ENCODE assay signal across 8 mouse cellular contexts in the genomic region with DNA sequence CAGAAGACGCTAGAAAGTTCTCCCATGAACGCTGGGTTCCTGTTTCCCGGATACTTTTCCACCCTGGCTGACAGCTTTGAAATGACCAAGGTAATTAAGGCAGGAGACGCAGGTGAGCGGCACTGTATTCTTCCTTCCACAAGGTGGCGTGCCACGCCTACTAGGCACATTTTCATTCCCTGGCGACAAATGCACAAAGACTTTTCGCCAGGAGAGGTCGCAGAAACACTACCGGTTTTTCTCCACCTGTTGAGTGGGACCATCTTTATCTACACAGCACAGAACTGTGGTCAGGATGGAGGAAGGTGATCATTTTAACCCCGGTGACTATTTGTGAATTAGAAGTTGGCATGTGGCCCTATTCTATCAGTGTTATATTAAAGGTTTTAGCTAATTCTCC. TPM values are rescaled to one million over a fixed set of nuclear protein-coding genes. Genes with fewer than 3 reads are reported as not detected.
DNase-seq lines count a peak whose midpoint lies in the region; ATAC-seq and TF ChIP-seq lines count a peak whose summit lies in the region.

No protein-coding gene starts in this region.

- H3K4me3 ChIP-seq in embryonic facial prominence, embryonic 14.5 days (ENCODE audit: low read depth, low read length), result no peak overlapping the region
- H3K4me3 ChIP-seq in heart, embryonic 10.5 days, result no peak overlapping the region
- H3K4me3 ChIP-seq in kidney, postnatal 0 days (replicated peaks; ENCODE audit: low read depth, low read length), result no peak overlapping the region
- no peak overlapping the region for H3K4me3 ChIP-seq in liver, adult 2 months (ENCODE audit: insufficient read depth, low read depth, low read length)
- H3K4me3 ChIP-seq in stomach, embryonic 15.5 days (replicated peaks), result no peak overlapping the region

- TF ChIP-seq CTCF in kidney, postnatal 0 days (IDR thresholded peaks at IDR 0.05; ENCODE audit: low read depth), result peak; percentile 100
- TF ChIP-seq CTCF in liver, adult 2 months (IDR thresholded peaks at IDR 0.05; ENCODE audit: low read depth, low read length), result peak; percentile 98

- no peak for TF ChIP-seq POLR2A in liver, adult 2 months (IDR thresholded peaks at IDR 0.05; ENCODE audit: extremely low read depth, insufficient read depth, low read length)

- 0 out of 2 replicates have a peak, but pooled peaks cover 4% of the 10 kb centered on the region for H3K4me1 ChIP-seq in embryonic facial prominence, embryonic 14.5 days (ENCODE audit: control insufficient read depth, insufficient read depth, low read length)
- peaks cover 14% of the 10 kb centered on the region; the same call in 1 of the 2 replicates for H3K4me1 ChIP-seq in heart, embryonic 10.5 days
- no peaks in the 10 kb centered on the region for H3K4me1 ChIP-seq in kidney, postnatal 0 days (replicated peaks; ENCODE audit: insufficient read depth, low read length)
- H3K4me1 ChIP-seq in liver, adult 2 months (ENCODE audit: control insufficient read depth, insufficient read depth, low read length), result no peaks in the 10 kb centered on the region
- H3K4me1 ChIP-seq in stomach, embryonic 15.5 days, result no peaks in the 10 kb centered on the region

- peak; percentile 67 for ATAC-seq in embryonic facial prominence, embryonic 14.5 days (ENCODE audit: low read depth)
- ATAC-seq in kidney, postnatal 0 days (replicated peaks; ENCODE audit: low FRiP score, low read depth), result peak; percentile 80
- peak; percentile 39; the same call in 1 of the 2 replicates for ATAC-seq in stomach, embryonic 15.5 days (ENCODE audit: insufficient read depth, low FRiP score, low read depth)

- H3K27ac ChIP-seq in embryonic facial prominence, embryonic 14.5 days (replicated peaks; ENCODE audit: low read depth, low read length), result no peak overlapping the region
- H3K27ac ChIP-seq in heart, embryonic 10.5 days, result no peak overlapping the region
- H3K27ac ChIP-seq in kidney, postnatal 0 days, result no peak overlapping the region
- H3K27ac ChIP-seq in liver, adult 2 months (replicated peaks; ENCODE audit: insufficient read depth, low read depth, low read length), result no peak overlapping the region
- no peak overlapping the region for H3K27ac ChIP-seq in stomach, embryonic 15.5 days

- peak overlapping the region; percentile 34 for H3K4me2 ChIP-seq in embryonic facial prominence, embryonic 14.5 days (ENCODE audit: low read depth, low read length)
- H3K4me2 ChIP-seq in kidney, postnatal 0 days (ENCODE audit: low read length), result no peak overlapping the region
- H3K4me2 ChIP-seq in stomach, embryonic 15.5 days, result peak overlapping the region; percentile 32

- 2% methylated on average over 12 of the region's 12 CpGs for WGBS in embryonic facial prominence, embryonic 14.5 days
- 4% methylated on average over 12 of the region's 12 CpGs for WGBS in heart, embryonic 10.5 days
- WGBS in kidney, postnatal 0 days, result 2% methylated on average over 12 of the region's 12 CpGs
- under 1% methylated on average over 12 of the region's 12 CpGs for WGBS in liver, adult 2 months
- 3% methylated on average over 12 of the region's 12 CpGs for WGBS in stomach, embryonic 15.5 days

- H3K36me3 ChIP-seq in embryonic facial prominence, embryonic 14.5 days (ENCODE audit: control insufficient read depth, insufficient read depth, low read length), result no peaks in the 10 kb centered on the region
- no peaks in the 10 kb centered on the region for H3K36me3 ChIP-seq in heart, embryonic 10.5 days
- no peaks in the 10 kb centered on the region for H3K36me3 ChIP-seq in kidney, postnatal 0 days (ENCODE audit: insufficient read depth, low read length)
- no peaks in the 10 kb centered on the region for H3K36me3 ChIP-seq in liver, adult 2 months (ENCODE audit: control insufficient read depth, insufficient read depth, low read length)
- no peaks in the 10 kb centered on the region for H3K36me3 ChIP-seq in stomach, embryonic 15.5 days

- H3K27me3 ChIP-seq in embryonic facial prominence, embryonic 14.5 days (replicated peaks; ENCODE audit: control insufficient read depth, insufficient read depth, low read length), result no peaks in the 10 kb centered on the region
- H3K27me3 ChIP-seq in heart, embryonic 10.5 days (ENCODE audit: insufficient read depth, poor library complexity, severe bottlenecking), result no peaks in the 10 kb centered on the region
- H3K27me3 ChIP-seq in kidney, postnatal 0 days (ENCODE audit: insufficient read depth, low read length), result no peaks in the 10 kb centered on the region
- H3K27me3 ChIP-seq in liver, adult 2 months (ENCODE audit: control insufficient read depth, insufficient read depth, low read length), result no peaks in the 10 kb centered on the region
- H3K27me3 ChIP-seq in stomach, embryonic 15.5 days (replicated peaks), result no peaks in the 10 kb centered on the region

- H3K9ac ChIP-seq in embryonic facial prominence, embryonic 14.5 days (ENCODE audit: low read depth, low read length), result no peak overlapping the region
- H3K9ac ChIP-seq in kidney, postnatal 0 days (ENCODE audit: low read depth, low read length), result no peak overlapping the region
- no peak overlapping the region for H3K9ac ChIP-seq in liver, adult 2 months (ENCODE audit: low read depth, low read length)
- no peak overlapping the region for H3K9ac ChIP-seq in stomach, embryonic 15.5 days

- DNase-seq in A20 (ENCODE audit: low read depth, low spot score), result peak; percentile 86
- peak; percentile 73 for DNase-seq in adrenal gland, postnatal 25 days
- peak; percentile 92 for DNase-seq in embryonic facial prominence, embryonic 14.5 days (ENCODE audit: low spot score)
- peak; percentile 86 for DNase-seq in heart, embryonic 10.5 days (ENCODE audit: low spot score)
- peak; percentile 93 for DNase-seq in kidney, postnatal 0 days (ENCODE audit: low spot score)
- DNase-seq in liver, adult 2 months (ENCODE audit: extremely low read depth, low read depth, low spot score), result peak; percentile 69
- peak; percentile 80 for DNase-seq in neural tube, embryonic 10.5 days (ENCODE audit: extremely low spot score, low spot score)

- peaks cover 5% of the 10 kb centered on the region; the same call in 1 of the 2 replicates for H3K9me3 ChIP-seq in embryonic facial prominence, embryonic 14.5 days (ENCODE audit: control insufficient read depth, low read length)
- no peaks in the 10 kb centered on the region for H3K9me3 ChIP-seq in heart, embryonic 10.5 days
- no peaks in the 10 kb centered on the region for H3K9me3 ChIP-seq in kidney, postnatal 0 days (replicated peaks; ENCODE audit: low read length)
- H3K9me3 ChIP-seq in stomach, embryonic 15.5 days, result no peaks in the 10 kb centered on the region

- no peaks in the 10 kb centered on the region for H3K79me2 ChIP-seq in liver, adult 2 months (ENCODE audit: control insufficient read depth, insufficient read depth, low read length)

RNA-seq across cellular contexts. Expression of a gene that starts 15.6 kb away (rescaled TPM):
- 13.0 and 15.4 TPM in 2 replicates for total RNA-seq in adrenal gland, postnatal 25 days (2021)
- 20.3 and 22.7 TPM in 2 replicates for polyA plus RNA-seq in embryonic facial prominence, embryonic 14.5 days (2014; fragmentation: Nextera tagmentation; extraction: Ambion mirVana)
- polyA plus RNA-seq in heart, embryonic 10.5 days (2016; fragmentation: Nextera tagmentation; extraction: Ambion mirVana), result 14.0 and 25.0 TPM in 2 replicates
- polyA plus RNA-seq in kidney, postnatal 0 days (2015; fragmentation: Nextera tagmentation; extraction: Ambion mirVana), result 28.6 and 31.4 TPM in 2 replicates
- 4.8 and 6.4 TPM in 2 replicates for total RNA-seq in liver, adult 2 months (2014; rRNA removed)
- 1.5 and 1.9 TPM in 2 replicates for polyA plus RNA-seq in liver, adult 2 months (2012; rRNA removed)
- polyA plus RNA-seq in stomach, embryonic 15.5 days (2015; fragmentation: Nextera tagmentation; extraction: Ambion mirVana), result 24.3 and 26.5 TPM in 2 replicates

RNA-seq across cellular contexts. Expression of a gene that starts 40.9 kb away (rescaled TPM):
- 162 and 189 TPM in 2 replicates for total RNA-seq in adrenal gland, postnatal 25 days (2021)
- polyA plus RNA-seq in embryonic facial prominence, embryonic 14.5 days (2014; fragmentation: Nextera tagmentation; extraction: Ambion mirVana), result 200 and 217 TPM in 2 replicates
- polyA plus RNA-seq in heart, embryonic 10.5 days (2016; fragmentation: Nextera tagmentation; extraction: Ambion mirVana), result 276 and 307 TPM in 2 replicates
- 309 and 315 TPM in 2 replicates for polyA plus RNA-seq in kidney, postnatal 0 days (2015; fragmentation: Nextera tagmentation; extraction: Ambion mirVana)
- 22.6 and 57.1 TPM in 2 replicates for total RNA-seq in liver, adult 2 months (2014; rRNA removed)
- 233 and 251 TPM in 2 replicates for polyA plus RNA-seq in liver, adult 2 months (2012; rRNA removed)
- 226 and 231 TPM in 2 replicates for polyA plus RNA-seq in stomach, embryonic 15.5 days (2015; fragmentation: Nextera tagmentation; extraction: Ambion mirVana)
